Mouse (Mus musculus): ENCODE measurements around the gene Sec14l2. TPM values are rescaled to one million over a fixed set of nuclear protein-coding genes. Genes with fewer than 3 reads are reported as not detected.

Gene Sec14l2
- polyA plus RNA-seq, 1 experiment from 2014 or later = 2.1 TPM

DNA sequence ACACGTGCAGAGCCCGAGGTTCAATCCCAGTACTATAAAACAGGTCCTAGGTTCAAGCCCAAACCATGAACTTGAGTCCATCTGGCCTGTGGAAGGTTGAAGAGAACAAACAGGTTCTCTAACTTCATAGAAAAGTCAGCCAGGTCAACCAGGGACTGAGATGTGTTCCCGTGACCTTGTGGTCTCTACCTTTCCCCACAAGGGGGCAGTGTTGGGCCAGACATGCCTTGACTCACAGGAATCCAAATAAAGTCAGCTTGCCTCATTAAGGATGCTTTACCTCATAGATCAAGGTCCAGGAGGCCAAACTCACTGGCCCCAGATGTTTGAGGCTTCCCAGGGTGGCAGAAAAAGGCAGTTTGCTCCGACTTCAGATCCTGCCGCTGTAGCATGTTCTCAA, 69.6 kb downstream of the Sec14l2 start:
- Histone ChIP-seq H3K27me3 (ENCODE audit: insufficient read depth, poor library complexity, severe bottlenecking) (no peaks in the 10 kb centered on the region), H3K36me3 (no peaks in the 10 kb centered on the region), H3K4me1 (no peaks in the 10 kb centered on the region), H3K9me3 (no peaks in the 10 kb centered on the region), H3K4me3 (no peak overlapping the region), H3K27ac (no peak overlapping the region)
- DNase-seq (ENCODE audit: low spot score) = no peak
- WGBS = 17% methylated on average over 5 of the region's 5 CpGs

DNA sequence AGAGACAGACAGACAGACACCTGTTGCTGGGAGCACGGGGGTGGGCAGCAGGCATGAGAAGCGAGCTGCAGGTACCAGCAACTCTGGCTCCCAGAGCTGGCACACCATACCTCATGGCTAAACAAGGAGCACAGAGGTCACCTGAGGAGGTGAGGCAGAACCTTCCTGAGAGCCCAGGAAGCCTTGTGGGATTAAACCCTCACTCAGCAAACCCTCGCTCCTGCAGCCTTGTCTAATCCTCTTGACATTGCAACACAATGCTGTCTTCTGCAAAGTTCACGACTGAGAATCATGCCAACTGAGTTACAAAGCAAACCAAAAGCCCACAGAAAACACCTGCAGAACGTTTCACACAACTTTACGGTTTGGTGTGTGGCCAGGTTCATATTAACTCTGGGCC, 74.8 kb downstream of the Sec14l2 start:
- 83% methylated on average over 6 of the region's 6 CpGs for WGBS
- H3K4me1 ChIP-seq = no peaks in the 10 kb centered on the region
- no peaks in the 10 kb centered on the region for H3K27me3 ChIP-seq (ENCODE audit: insufficient read depth, poor library complexity, severe bottlenecking)
- no peak overlapping the region for H3K27ac ChIP-seq
- DNase-seq (ENCODE audit: low spot score) = no peak
- no peaks in the 10 kb centered on the region for H3K36me3 ChIP-seq
- no peak overlapping the region for H3K4me3 ChIP-seq
- H3K9me3 ChIP-seq = 0 out of 2 replicates have a peak, but pooled peaks cover 2% of the 10 kb centered on the region

DNA sequence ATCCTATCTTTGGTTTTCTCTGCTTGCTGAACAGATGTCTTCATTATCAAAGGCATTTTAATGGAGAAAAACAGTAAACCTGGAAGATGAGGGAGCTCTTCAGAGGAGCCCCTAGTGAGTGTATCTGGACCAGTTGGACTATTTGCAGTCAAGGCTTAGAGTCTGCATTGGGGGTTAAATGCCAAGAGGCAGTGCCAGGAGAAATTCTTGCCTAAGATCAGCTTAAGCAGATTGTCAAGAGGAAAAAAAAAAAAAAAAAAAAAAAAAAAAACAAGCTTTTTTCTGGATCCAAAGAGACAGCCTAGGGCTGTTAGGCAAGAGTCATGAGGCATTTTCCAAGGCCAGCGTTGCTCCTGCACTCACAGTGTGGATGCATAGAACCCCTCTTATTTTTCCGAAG, 75.4 kb downstream of the Sec14l2 start:
- Histone ChIP-seq H3K27me3 (ENCODE audit: insufficient read depth, poor library complexity, severe bottlenecking) (no peaks in the 10 kb centered on the region), H3K36me3 (no peaks in the 10 kb centered on the region), H3K9me3 (0 out of 2 replicates have a peak, but pooled peaks cover 2% of the 10 kb centered on the region), H3K4me1 (no peaks in the 10 kb centered on the region), H3K4me3 (no peak overlapping the region), H3K27ac (no peak overlapping the region)
- DNase-seq (ENCODE audit: low spot score) = no peak
- 94% methylated on average over 2 of the region's 2 CpGs for WGBS

Small RNAs within 50 kb of the gene (microRNA-seq; reads per million reads assigned to microRNA genes)
- gene Mir3060 = 5.8 reads per million, percentile 18 among the genes with 10 or more reads in this experiment

Other genes starting within 250 kb of the Sec14l2 start
- 0.31 and 0.33 TPM in 2 replicates for gene 4921536K21Rik, start 228.3 kb downstream of the Sec14l2 start, polyA plus RNA-seq (2016; fragmentation: Nextera tagmentation; extraction: Ambion mirVana)
- gene Dusp18, start 228.2 kb downstream of the Sec14l2 start, polyA plus RNA-seq (2016; fragmentation: Nextera tagmentation; extraction: Ambion mirVana) = 13.6 and 16.1 TPM in 2 replicates
- 4.4 and 6.2 TPM in 2 replicates for gene Slc35e4, start 208.8 kb downstream of the Sec14l2 start, polyA plus RNA-seq (2016; fragmentation: Nextera tagmentation; extraction: Ambion mirVana)
- gene Tcn2, start 191.3 kb downstream of the Sec14l2 start, polyA plus RNA-seq (2016; fragmentation: Nextera tagmentation; extraction: Ambion mirVana) = 50.3 and 56.3 TPM in 2 replicates
- 65.9 and 80.1 TPM in 2 replicates for gene Pes1, start 159.4 kb downstream of the Sec14l2 start, polyA plus RNA-seq (2016; fragmentation: Nextera tagmentation; extraction: Ambion mirVana)
- gene 4930556J24Rik, start 146.6 kb downstream of the Sec14l2 start, polyA plus RNA-seq (2016; fragmentation: Nextera tagmentation; extraction: Ambion mirVana) = 0.15 TPM in 1 of 2 replicates, not detected in the other
- 0.32 and 0.73 TPM in 2 replicates for gene Gal3st1, start 139.8 kb downstream of the Sec14l2 start, polyA plus RNA-seq (2016; fragmentation: Nextera tagmentation; extraction: Ambion mirVana)
- gene Sec14l4, start 92.0 kb downstream of the Sec14l2 start, polyA plus RNA-seq (2016; fragmentation: Nextera tagmentation; extraction: Ambion mirVana) = 0.07 and 0.50 TPM in 2 replicates
- not detected in 2 replicates for gene Sec14l3, start 58.6 kb downstream of the Sec14l2 start, polyA plus RNA-seq (2016; fragmentation: Nextera tagmentation; extraction: Ambion mirVana)
- gene Mtfp1, start 28.0 kb downstream of the Sec14l2 start, polyA plus RNA-seq (2016; fragmentation: Nextera tagmentation; extraction: Ambion mirVana) = 25.7 and 26.0 TPM in 2 replicates
- gene Rnf215, start 11.8 kb upstream of the Sec14l2 start, polyA plus RNA-seq (2016; fragmentation: Nextera tagmentation; extraction: Ambion mirVana) = 16.4 and 17.1 TPM in 2 replicates
- 3.8 and 4.2 TPM in 2 replicates for gene Ccdc157, start 36.9 kb upstream of the Sec14l2 start, polyA plus RNA-seq (2016; fragmentation: Nextera tagmentation; extraction: Ambion mirVana)
- gene Sf3a1, start 36.9 kb upstream of the Sec14l2 start, polyA plus RNA-seq (2016; fragmentation: Nextera tagmentation; extraction: Ambion mirVana) = 52.7 and 68.6 TPM in 2 replicates
- 18.7 and 22.0 TPM in 2 replicates for gene Tbc1d10a, start 63.4 kb upstream of the Sec14l2 start, polyA plus RNA-seq (2016; fragmentation: Nextera tagmentation; extraction: Ambion mirVana)
- 1.5 and 1.7 TPM in 2 replicates for gene Castor1, start 94.8 kb upstream of the Sec14l2 start, polyA plus RNA-seq (2016; fragmentation: Nextera tagmentation; extraction: Ambion mirVana)
- gene Osm, start 113.0 kb upstream of the Sec14l2 start, polyA plus RNA-seq (2016; fragmentation: Nextera tagmentation; extraction: Ambion mirVana) = 0.05 and 0.06 TPM in 2 replicates
- 0.11 and 0.21 TPM in 2 replicates for gene Lif, start 134.1 kb upstream of the Sec14l2 start, polyA plus RNA-seq (2016; fragmentation: Nextera tagmentation; extraction: Ambion mirVana)